Mouse (Mus musculus) heart, adult 2 months (tissue): ENCODE results near the gene Msln.

Source experiments
- CTCF ChIP-seq: fragments of 200-600 bp; IDR thresholded peaks from 2 replicates; pipeline ENCODE4 v1.8.1; 2022; ENCODE audit warnings: antibody characterized with exemption, mild to moderate bottlenecking, moderate library complexity
- POLR2A ChIP-seq: fragments of 200-500 bp; IDR thresholded peaks from 2 replicates; pipeline ENCODE4 v1.6.1; 2011; ENCODE audit warnings: mild to moderate bottlenecking, low read depth, low read length, control low read depth; ENCODE audit not compliant: insufficient read depth

DNA sequence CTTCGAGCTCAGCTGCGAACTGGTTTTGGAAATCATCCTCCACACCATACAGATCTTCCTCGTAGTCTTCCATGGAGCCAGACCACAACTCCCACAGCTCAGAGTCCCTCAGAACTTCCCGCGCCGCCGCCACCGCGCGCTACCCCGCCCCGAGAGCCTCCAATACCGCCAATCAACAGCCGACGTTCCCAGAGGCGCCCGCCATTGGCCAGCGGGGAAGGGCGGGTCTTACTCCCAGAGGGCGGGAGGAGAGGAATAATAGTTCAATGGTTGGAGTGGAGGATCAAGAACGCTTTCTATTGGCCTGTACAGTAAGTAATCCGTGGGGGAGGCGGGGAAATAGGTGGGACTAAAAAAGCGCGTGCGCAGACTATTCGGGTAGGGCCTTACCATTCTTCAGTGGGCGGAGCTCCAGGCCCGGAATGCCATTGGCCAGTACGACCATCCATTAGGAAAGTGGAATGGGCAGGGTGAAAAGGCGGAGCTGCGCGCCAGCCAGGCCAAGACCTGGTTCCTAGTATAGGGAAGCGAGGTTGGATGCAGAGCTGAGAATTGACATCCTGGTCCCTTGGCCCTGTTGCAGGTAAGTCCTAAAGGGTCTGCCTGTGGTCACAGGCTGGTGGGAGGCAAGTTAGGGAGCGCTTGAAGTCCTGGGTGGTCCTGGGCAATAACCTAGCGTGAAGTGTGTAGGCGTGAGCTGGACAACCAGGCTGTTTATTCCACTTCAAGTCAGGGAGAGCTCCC lies 26.7 kb downstream of the Msln start, which contains the start of the genes Chtf18 and Rpusd1:
- TF ChIP-seq POLR2A (peak; percentile 93), CTCF (no peak)
